Mouse (Mus musculus) myocyte (in vitro differentiated cells): ENCODE data around the gene Arfgef3. TPM values are rescaled to one million over a fixed set of nuclear protein-coding genes. Genes with fewer than 3 reads are reported as not detected.

Source experiments
- H3K27me3 ChIP-seq: one replicate; pipeline ENCODE4 v1.6.1; 2011; ENCODE audit not compliant: control insufficient read depth, insufficient read depth, insufficient read length
- H3K36me3 ChIP-seq: one replicate; pipeline ENCODE4 v1.6.1; 2011; ENCODE audit not compliant: control insufficient read depth, insufficient read depth
- H3K4me2 ChIP-seq: one replicate; pipeline ENCODE4 v1.6.1; 2011; ENCODE audit warnings: low read depth, control low read depth
- H3K4me3 ChIP-seq: one replicate; pipeline ENCODE4 v1.5.1; 2011; ENCODE audit warnings: mild to moderate bottlenecking, control low read depth, moderate library complexity
- H3K79me2 ChIP-seq: one replicate; pipeline ENCODE4 v1.6.1; 2011; ENCODE audit not compliant: control insufficient read depth, insufficient read depth
- H3ac ChIP-seq: one replicate; pipeline ENCODE4 v1.6.1; 2011; ENCODE audit not compliant: control insufficient read depth, insufficient read length
- CEBPB ChIP-seq: IDR thresholded peaks from 2 replicates; pipeline ENCODE4 v1.6.1; 2011; ENCODE audit warnings: mild to moderate bottlenecking, moderate library complexity; ENCODE audit not compliant: poor library complexity, insufficient read depth, severe bottlenecking
- E2F4 ChIP-seq: IDR thresholded peaks from one replicate; pipeline ENCODE4 v1.6.1; 2011; ENCODE audit warnings: mild to moderate bottlenecking, control low read depth, moderate library complexity; ENCODE audit not compliant: insufficient read depth
- MAX ChIP-seq: IDR thresholded peaks from one replicate; pipeline ENCODE4 v1.6.1; 2011; ENCODE audit warnings: low read depth, mild to moderate bottlenecking, control low read depth
- MYOD1 ChIP-seq, 3 experiments: IDR thresholded peaks; one replicate each; pipeline ENCODE4 v1.6.1; 2011; ENCODE audit warnings: control low read depth in 2 of 3, low read depth in 2 of 3, mild to moderate bottlenecking in 2 of 3, moderate library complexity in 1 of 3; ENCODE audit not compliant: insufficient read length in 2 of 3, control insufficient read depth in 1 of 3
- MYOG ChIP-seq, 3 experiments: IDR thresholded peaks; one replicate each; pipeline ENCODE4 v1.6.1; 2011; ENCODE audit warnings: control low read depth in 2 of 3, low read depth in 2 of 3, mild to moderate bottlenecking in 2 of 3; ENCODE audit not compliant: insufficient read length in 2 of 3, control insufficient read depth in 1 of 3, insufficient read depth in 1 of 3
- POLR2A ChIP-seq: IDR thresholded peaks from one replicate; pipeline ENCODE4 v1.6.1; 2011; ENCODE audit warnings: low read depth, mild to moderate bottlenecking, control low read depth, moderate library complexity; ENCODE audit not compliant: insufficient read length
- POLR2AphosphoS2 ChIP-seq: IDR thresholded peaks from one replicate; pipeline ENCODE4 v1.6.1; 2011; ENCODE audit warnings: low read depth, control low read depth; ENCODE audit not compliant: insufficient read length
- REST ChIP-seq: IDR thresholded peaks from one replicate; pipeline ENCODE4 v1.6.1; 2011; ENCODE audit warnings: mild to moderate bottlenecking, control low read depth, moderate library complexity; ENCODE audit not compliant: insufficient read depth, insufficient read length
- SRF ChIP-seq: IDR thresholded peaks from one replicate; pipeline ENCODE4 v1.6.1; 2011; ENCODE audit warnings: low read depth; ENCODE audit not compliant: control insufficient read depth, insufficient read length
- TCF12 ChIP-seq: IDR thresholded peaks from one replicate; pipeline ENCODE4 v1.6.1; 2011; ENCODE audit warnings: mild to moderate bottlenecking, control low read depth; ENCODE audit not compliant: poor library complexity, insufficient read depth, severe bottlenecking
- TCF3 ChIP-seq: IDR thresholded peaks from one replicate; pipeline ENCODE4 v1.6.1; 2011; ENCODE audit warnings: low read depth, control low read depth; ENCODE audit not compliant: insufficient read length
- USF1 ChIP-seq: IDR thresholded peaks from one replicate; pipeline ENCODE4 v1.6.1; 2011; ENCODE audit warnings: low read depth, mild to moderate bottlenecking, control low read depth, moderate library complexity
- polyA plus RNA-seq: library from polyadenylated mRNA; unstranded; fragments of >200 nt; fragmentation: generic; extraction: Trizol; gene quantifications from one replicate; pipeline ENCODE4 v1.2.1, GENCODE M21; 2012; ENCODE audit warnings: missing spikeins

Gene Arfgef3
- polyA plus RNA-seq, 1 experiment: not detected

DNA sequence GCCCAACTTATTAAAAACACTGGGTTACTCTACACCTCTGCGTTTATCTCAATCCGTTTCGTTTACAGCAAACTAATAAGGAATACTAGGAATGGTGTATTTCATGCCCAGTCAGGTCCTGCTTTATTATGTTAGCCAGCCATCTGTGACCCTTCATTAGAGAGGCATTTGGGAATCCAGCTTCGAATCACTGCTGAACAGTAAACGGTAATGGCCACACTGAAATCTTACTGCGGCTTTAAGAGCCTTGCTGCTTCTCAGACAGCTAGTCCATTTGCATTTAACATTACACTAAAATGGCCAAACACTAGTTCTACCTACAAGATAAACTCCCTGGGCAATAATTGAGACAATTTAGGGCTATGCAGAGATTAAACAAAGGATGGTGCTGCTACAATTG is 1.7 kb downstream of the Arfgef3 start:
- no peak overlapping the region for H3ac ChIP-seq
- H3K4me2 ChIP-seq: no peak overlapping the region
- H3K79me2 ChIP-seq: no peaks in the 10 kb centered on the region
- H3K36me3 ChIP-seq: no peaks in the 10 kb centered on the region
- H3K27me3 ChIP-seq: peaks cover 6% of the 10 kb centered on the region
- TF ChIP-seq USF1: no peak
- TF ChIP-seq TCF3: no peak
- no peak for TF ChIP-seq CEBPB
- no peak for TF ChIP-seq REST
- TF ChIP-seq SRF: no peak
- TF ChIP-seq MYOG (IDR thresholded peaks at IDR 0.05; ENCODE audit: control insufficient read depth in 1 of 3, insufficient read depth in 1 of 3, insufficient read length in 2 of 3, low read depth in 2 of 3): no peak
- TF ChIP-seq E2F4: no peak
- no peak for TF ChIP-seq TCF12
- TF ChIP-seq MAX: no peak
- no peak for TF ChIP-seq POLR2AphosphoS2
- TF ChIP-seq MYOD1 (IDR thresholded peaks at IDR 0.05; ENCODE audit: control insufficient read depth in 1 of 3, insufficient read length in 2 of 3, low read depth in 2 of 3): no peak
- no peak for TF ChIP-seq POLR2A
- no peak overlapping the region for H3K4me3 ChIP-seq

- no peak overlapping the region for H3K4me3 ChIP-seq
- H3ac ChIP-seq: no peak overlapping the region
- no peaks in the 10 kb centered on the region for H3K79me2 ChIP-seq
- no peaks in the 10 kb centered on the region for H3K36me3 ChIP-seq
- TF ChIP-seq E2F4 (no peak), MAX (no peak), MYOD1 (IDR thresholded peaks at IDR 0.05; ENCODE audit: control insufficient read depth in 1 of 3, insufficient read length in 2 of 3, low read depth in 2 of 3) (no peak), POLR2A (no peak), POLR2AphosphoS2 (no peak), REST (no peak), MYOG (IDR thresholded peaks at IDR 0.05; ENCODE audit: control insufficient read depth in 1 of 3, insufficient read depth in 1 of 3, insufficient read length in 2 of 3, low read depth in 2 of 3) (no peak), USF1 (no peak), TCF12 (no peak), TCF3 (no peak), SRF (no peak), CEBPB (no peak)
- peaks cover 6% of the 10 kb centered on the region for H3K27me3 ChIP-seq
- H3K4me2 ChIP-seq: no peak overlapping the region
These were observed 2.7 kb downstream of the Arfgef3 start for GRCm38 (mm10) chr10:18741024-18741423.

DNA sequence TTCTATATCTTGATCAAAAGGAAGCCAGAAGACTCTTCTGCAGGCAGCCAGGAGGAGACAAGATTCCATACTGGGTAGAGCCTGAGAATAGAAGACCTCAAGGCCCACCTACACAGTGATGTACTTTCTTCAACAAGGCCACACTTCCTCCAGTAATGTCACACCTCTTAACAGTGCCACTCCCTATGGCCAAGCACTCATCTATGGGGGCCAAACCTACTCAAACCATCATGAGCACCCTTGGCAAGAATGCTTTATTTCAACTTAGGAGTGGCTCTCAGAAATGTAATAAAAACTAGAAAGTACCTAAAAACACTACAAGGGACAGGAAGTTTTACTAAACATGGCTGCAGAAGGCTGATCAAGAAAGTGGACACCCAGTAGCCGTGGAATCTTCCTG is 15.2 kb downstream of the Arfgef3 start:
- no peaks in the 10 kb centered on the region for H3K27me3 ChIP-seq
- no peaks in the 10 kb centered on the region for H3K36me3 ChIP-seq
- no peak overlapping the region for H3K4me2 ChIP-seq
- TF ChIP-seq TCF12 (no peak), SRF (no peak), TCF3 (no peak), REST (no peak), MYOD1 (IDR thresholded peaks at IDR 0.05; ENCODE audit: control insufficient read depth in 1 of 3, insufficient read length in 2 of 3, low read depth in 2 of 3) (no peak), MYOG (IDR thresholded peaks at IDR 0.05; ENCODE audit: control insufficient read depth in 1 of 3, insufficient read depth in 1 of 3, insufficient read length in 2 of 3, low read depth in 2 of 3) (no peak), USF1 (no peak), POLR2A (no peak), POLR2AphosphoS2 (no peak), CEBPB (no peak), MAX (no peak)
- H3ac ChIP-seq: no peak overlapping the region
- no peak overlapping the region for H3K4me3 ChIP-seq
- no peaks in the 10 kb centered on the region for H3K79me2 ChIP-seq

DNA sequence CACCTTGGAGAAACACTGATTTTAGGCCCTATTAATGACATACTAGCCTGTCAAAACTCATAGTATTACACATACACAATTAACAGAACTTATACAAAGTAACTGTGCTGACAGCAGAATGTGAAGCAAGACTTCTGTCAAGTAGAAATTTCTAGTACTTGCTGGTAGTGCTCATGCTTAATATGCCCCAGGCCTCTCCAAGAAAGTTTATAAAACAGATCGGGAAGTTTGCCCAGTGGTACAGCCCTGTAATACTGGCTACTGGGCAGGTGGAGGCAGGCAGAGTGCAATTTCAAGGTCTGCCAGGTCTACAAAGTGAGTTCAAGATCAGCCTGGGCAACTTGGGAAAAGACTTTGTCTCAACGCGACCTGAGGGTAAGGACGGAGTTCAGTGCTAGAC is 32.3 kb downstream of the Arfgef3 start:
- H3K27me3 ChIP-seq: no peaks in the 10 kb centered on the region
- H3K79me2 ChIP-seq: no peaks in the 10 kb centered on the region
- no peak overlapping the region for H3K4me2 ChIP-seq
- no peak overlapping the region for H3K4me3 ChIP-seq
- TF ChIP-seq USF1 (no peak), POLR2AphosphoS2 (no peak), TCF12 (no peak), E2F4 (no peak), MYOD1 (IDR thresholded peaks at IDR 0.05; ENCODE audit: control insufficient read depth in 1 of 3, insufficient read length in 2 of 3, low read depth in 2 of 3) (no peak), CEBPB (no peak), MAX (no peak), POLR2A (no peak), MYOG (IDR thresholded peaks at IDR 0.05; ENCODE audit: control insufficient read depth in 1 of 3, insufficient read depth in 1 of 3, insufficient read length in 2 of 3, low read depth in 2 of 3) (no peak), SRF (no peak), TCF3 (no peak), REST (no peak)
- H3K36me3 ChIP-seq: no peaks in the 10 kb centered on the region
- no peak overlapping the region for H3ac ChIP-seq
